Mouse (Mus musculus) bone marrow, adult 2 months (tissue): ENCODE data around the gene Selenoo.

Experiments used
- CTCF ChIP-seq: fragments of 200-500 bp; IDR thresholded peaks from 2 replicates; pipeline ENCODE4 v1.5.1; 2011; ENCODE audit warnings: low read length, control low read depth; ENCODE audit not compliant: control insufficient read depth, insufficient read depth
- POLR2A ChIP-seq: fragments of 200-500 bp; IDR thresholded peaks from 2 replicates; pipeline ENCODE4 v1.6.1; 2011; ENCODE audit warnings: low read depth, mild to moderate bottlenecking, control low read depth, low read length, borderline replicate concordance; ENCODE audit not compliant: control insufficient read depth

DNA sequence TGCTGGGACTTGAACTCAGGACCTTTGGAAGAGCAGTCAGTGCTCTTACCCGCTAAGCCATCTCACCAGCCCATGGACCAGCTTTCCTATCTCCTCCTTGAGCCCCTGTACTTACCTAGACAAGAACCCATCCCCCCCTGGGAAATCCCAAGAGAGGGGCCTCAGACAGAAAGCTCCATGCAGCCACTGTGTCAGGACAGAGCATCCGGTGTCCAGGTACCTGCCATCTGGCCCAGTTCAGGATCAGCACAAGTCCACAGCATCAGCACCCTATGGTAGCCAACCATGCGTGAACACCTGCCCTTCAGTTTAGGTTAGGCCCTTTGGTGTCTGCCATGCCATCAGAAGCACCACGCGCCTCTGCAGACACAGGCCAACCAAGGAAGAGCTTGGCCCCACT lies 24.0 kb upstream of the Selenoo start:
- TF ChIP-seq CTCF, result no peak
- no peak for TF ChIP-seq POLR2A
